Mouse (Mus musculus): ENCODE measurements around the gene Disc1.

- TF ChIP-seq CTCF (IDR thresholded peaks at IDR 0.05; ENCODE audit: control insufficient read depth, insufficient read depth, low read length) (no peak), POLR2A (IDR thresholded peaks at IDR 0.05; ENCODE audit: borderline replicate concordance, control insufficient read depth, low read depth, low read length) (no peak)
These were observed 186.8 kb downstream of the Disc1 start for GRCm38 (mm10) chr8:125240763-125241162.
